Mouse (Mus musculus): ENCODE data around the gene Heyl. TPM values are rescaled to one million over a fixed set of nuclear protein-coding genes. Genes with fewer than 3 reads are reported as not detected.
"Not testable (repeated sequence)": the region's sequence is repeated elsewhere in the genome, so short reads cannot be mapped to it uniquely, and the experiment has no call there.

Heyl gene
- polyA plus RNA-seq, 1 experiment from 2014 or later, result 9.3 TPM

GRCm38 (mm10) chr4:123254617-123255016, 21.3 kb downstream of the Heyl start:
- H3K36me3 ChIP-seq, result no peaks in the 10 kb centered on the region
- ATAC-seq (ENCODE audit: extremely low read depth, insufficient number of reproducible peaks, low FRiP score, low TSS enrichment), result no peak
- H3K9me3 ChIP-seq, result no peaks in the 10 kb centered on the region
- H3K4me1 ChIP-seq, result peaks cover 17% of the 10 kb centered on the region
- 10% methylated on average over 5 of the region's 5 CpGs for WGBS
- H3K27me3 ChIP-seq (replicated peaks), result no peaks in the 10 kb centered on the region
- H3K9ac ChIP-seq, result no peak overlapping the region
- H3K27ac ChIP-seq (replicated peaks), result no peak overlapping the region
- H3K4me2 ChIP-seq, result no peak overlapping the region
- no peak overlapping the region for H3K4me3 ChIP-seq

- H3K36me3 ChIP-seq, result no peaks in the 10 kb centered on the region
- H3K4me2 ChIP-seq, result 0 out of 2 replicates have a peak overlapping the region, but pooled peaks have one; percentile 32
- H3K9me3 ChIP-seq, result no peaks in the 10 kb centered on the region
- 0 out of 2 replicates have a peak overlapping the region, but pooled peaks have one; percentile 29 for H3K27ac ChIP-seq (replicated peaks)
- peak overlapping the region; percentile 25; the same call in 1 of the 2 replicates for H3K9ac ChIP-seq
- 24% methylated on average over 8 of the region's 8 CpGs for WGBS
- no peaks in the 10 kb centered on the region for H3K27me3 ChIP-seq (replicated peaks)
- peaks cover 14% of the 10 kb centered on the region for H3K4me1 ChIP-seq
- H3K4me3 ChIP-seq, result no peak overlapping the region
- ATAC-seq (ENCODE audit: extremely low read depth, insufficient number of reproducible peaks, low FRiP score, low TSS enrichment), result peak; percentile 54; the same call in 1 of the 2 replicates
These were observed 26.9 kb downstream of the Heyl start for GRCm38 (mm10) chr4:123260071-123260746.

GRCm38 (mm10) chr4:123261721-123262401, 28.5 kb downstream of the Heyl start, which contains the start of gene Pabpc4:
Gene Pabpc4 (plus strand): TSS chr4:123262351.
- Histone ChIP-seq H3K9ac (no peak within 1 kb of the TSS), H3K4me1 (peaks cover 14% of the 10 kb centered on the region), H3K27me3 (replicated peaks) (no peaks in the 10 kb centered on the region), H3K36me3 (no peaks in the 10 kb centered on the region), H3K4me3 (no peak within 1 kb of the TSS), H3K4me2 (no peak within 1 kb of the TSS), H3K9me3 (no peaks in the 10 kb centered on the region), H3K27ac (replicated peaks) (no peak within 1 kb of the TSS)
- 63% methylated on average over 5 of the region's 5 CpGs for WGBS
- ATAC-seq (ENCODE audit: extremely low read depth, insufficient number of reproducible peaks, low FRiP score, low TSS enrichment), result no peak

- ATAC-seq (ENCODE audit: extremely low read depth, insufficient number of reproducible peaks, low FRiP score, low TSS enrichment), result no peak
- no peaks in the 10 kb centered on the region for H3K27me3 ChIP-seq (replicated peaks)
- WGBS, result 80% methylated on average over 3 of the region's 3 CpGs
- H3K9ac ChIP-seq, result no peak overlapping the region
- H3K9me3 ChIP-seq, result no peaks in the 10 kb centered on the region
- no peak overlapping the region for H3K27ac ChIP-seq (replicated peaks)
- no peak overlapping the region for H3K4me2 ChIP-seq
- no peaks in the 10 kb centered on the region for H3K36me3 ChIP-seq
- no peak overlapping the region for H3K4me3 ChIP-seq
- H3K4me1 ChIP-seq, result peaks cover 4% of the 10 kb centered on the region
These were observed 37.7 kb downstream of the Heyl start for GRCm38 (mm10) chr4:123271063-123271462.

- Histone ChIP-seq H3K4me2 (no peak overlapping the region), H3K4me1 (peaks cover 14% of the 10 kb centered on the region), H3K27ac (replicated peaks) (no peak overlapping the region), H3K9ac (no peak overlapping the region), H3K27me3 (replicated peaks) (no peaks in the 10 kb centered on the region), H3K9me3 (no peaks in the 10 kb centered on the region), H3K36me3 (peaks cover 3% of the 10 kb centered on the region), H3K4me3 (no peak overlapping the region)
- no peak for ATAC-seq (ENCODE audit: extremely low read depth, insufficient number of reproducible peaks, low FRiP score, low TSS enrichment)
- WGBS, result 61% methylated on average over 3 of the region's 3 CpGs
These were observed 46.8 kb downstream of the Heyl start for GRCm38 (mm10) chr4:123280117-123280516.

GRCm38 (mm10) chr4:123282500-123282899, 49.1 kb downstream of the Heyl start:
- WGBS, result under 1% methylated on average over 25 of the region's 25 CpGs
- no peaks in the 10 kb centered on the region for H3K9me3 ChIP-seq
- peaks cover 38% of the 10 kb centered on the region for H3K4me1 ChIP-seq
- peaks cover 22% of the 10 kb centered on the region for H3K36me3 ChIP-seq
- peak; percentile 90 for ATAC-seq (ENCODE audit: extremely low read depth, insufficient number of reproducible peaks, low FRiP score, low TSS enrichment)
- H3K9ac ChIP-seq, result peak overlapping the region; percentile 88
- peak overlapping the region; percentile 91 for H3K27ac ChIP-seq (replicated peaks)
- H3K4me2 ChIP-seq, result peak overlapping the region; percentile 96
- H3K27me3 ChIP-seq (replicated peaks), result no peaks in the 10 kb centered on the region
- peak overlapping the region; percentile 79 for H3K4me3 ChIP-seq

- Histone ChIP-seq H3K4me1 (peaks cover 41% of the 10 kb centered on the region), H3K36me3 (peaks cover 28% of the 10 kb centered on the region), H3K4me3 (peak overlapping the region; percentile 79), H3K9ac (peak overlapping the region; percentile 88), H3K4me2 (peak overlapping the region; percentile 96), H3K27ac (replicated peaks) (peak overlapping the region; percentile 91)
- not testable (repeated sequence) for H3K27me3 ChIP-seq (replicated peaks); H3K9me3 ChIP-seq; ATAC-seq (ENCODE audit: extremely low read depth, insufficient number of reproducible peaks, low FRiP score, low TSS enrichment)
- under 1% methylated on average over 45 of the region's 55 CpGs for WGBS
These were observed 49.7 kb downstream of the Heyl start for GRCm38 (mm10) chr4:123282915-123283674.

- H3K27ac ChIP-seq (replicated peaks), result peak overlapping the region; percentile 91
- not testable (repeated sequence) for ATAC-seq (ENCODE audit: extremely low read depth, insufficient number of reproducible peaks, low FRiP score, low TSS enrichment); H3K9me3 ChIP-seq; H3K27me3 ChIP-seq (replicated peaks)
- peak overlapping the region; percentile 79 for H3K4me3 ChIP-seq
- peaks cover 34% of the 10 kb centered on the region for H3K36me3 ChIP-seq
- peak overlapping the region; percentile 96 for H3K4me2 ChIP-seq
- peaks cover 46% of the 10 kb centered on the region for H3K4me1 ChIP-seq
- WGBS, result 1% methylated on average over 13 of the region's 15 CpGs
- H3K9ac ChIP-seq, result peak overlapping the region; percentile 88
These were observed 50.3 kb downstream of the Heyl start for GRCm38 (mm10) chr4:123283675-123284064.

GRCm38 (mm10) chr4:123284731-123285624, 51.6 kb downstream of the Heyl start:
- ATAC-seq (ENCODE audit: extremely low read depth, insufficient number of reproducible peaks, low FRiP score, low TSS enrichment), result no peak
- peak overlapping the region; percentile 91 for H3K27ac ChIP-seq (replicated peaks)

GRCm38 (mm10) chr4:123286790-123287189, 53.4 kb downstream of the Heyl start:
- H3K4me3 ChIP-seq, result peak overlapping the region; percentile 79
- H3K27me3 ChIP-seq (replicated peaks), result no peaks in the 10 kb centered on the region
- ATAC-seq (ENCODE audit: extremely low read depth, insufficient number of reproducible peaks, low FRiP score, low TSS enrichment), result no peak
- peaks cover 65% of the 10 kb centered on the region for H3K36me3 ChIP-seq
- H3K4me2 ChIP-seq, result peak overlapping the region; percentile 96
- no peak overlapping the region for H3K27ac ChIP-seq (replicated peaks)
- WGBS, result 60% methylated on average over 2 of the region's 2 CpGs
- peaks cover 47% of the 10 kb centered on the region for H3K4me1 ChIP-seq
- H3K9ac ChIP-seq, result peak overlapping the region; percentile 45; the same call in 1 of the 2 replicates
- H3K9me3 ChIP-seq, result no peaks in the 10 kb centered on the region

More at GRCm38 (mm10) chr4:123284731-123285624, 51.6 kb downstream of the Heyl start:
- H3K9me3 ChIP-seq, result no peaks in the 10 kb centered on the region
- peak overlapping the region; percentile 96 for H3K4me2 ChIP-seq
- H3K36me3 ChIP-seq, result peaks cover 47% of the 10 kb centered on the region
- H3K4me3 ChIP-seq, result peak overlapping the region; percentile 79
- peaks cover 47% of the 10 kb centered on the region for H3K4me1 ChIP-seq
- peak overlapping the region; percentile 88 for H3K9ac ChIP-seq
- whole genome bisulfite sequencing, result 45% methylated on average over 6 of the region's 6 CpGs
- no peaks in the 10 kb centered on the region for H3K27me3 ChIP-seq (replicated peaks)
